Mouse (Mus musculus) forebrain, embryonic 13.5 days (tissue): ENCODE results near the gene Upf1. TPM values are rescaled to one million over a fixed set of nuclear protein-coding genes. Genes with fewer than 3 reads are reported as not detected.

ENCODE experiments used
- ATAC-seq: fragments of 200-750 bp; cut with Nextera tagmentation; 2 replicates; pipeline ENCODE4 v1.8.0; 2017
- H3K27ac ChIP-seq: fragments of 300-500 bp; sonication (generic); 2 replicates; pipeline ENCODE4 v1.5.1; 2015; ENCODE audit warnings: inconsistent platforms, mild to moderate bottlenecking, moderate library complexity
- H3K27me3 ChIP-seq: fragments of 300-500 bp; sonication (generic); 2 replicates; pipeline ENCODE4 v1.6.1; 2015; ENCODE audit warnings: mild to moderate bottlenecking, inconsistent platforms
- H3K36me3 ChIP-seq: fragments of 300-500 bp; sonication (generic); 2 replicates; pipeline ENCODE4 v1.6.1; 2015; ENCODE audit warnings: mild to moderate bottlenecking, inconsistent platforms; ENCODE audit not compliant: poor library complexity, severe bottlenecking
- H3K4me1 ChIP-seq: fragments of 300-500 bp; sonication (generic); 2 replicates; pipeline ENCODE4 v1.6.1; 2015; ENCODE audit warnings: inconsistent platforms
- H3K4me2 ChIP-seq: fragments of 300-500 bp; sonication (generic); 2 replicates; pipeline ENCODE4 v1.6.1; 2015; ENCODE audit warnings: inconsistent platforms, mild to moderate bottlenecking, moderate library complexity
- H3K4me3 ChIP-seq: fragments of 300-500 bp; sonication (generic); 2 replicates; pipeline ENCODE4 v1.5.1; 2015; ENCODE audit warnings: mild to moderate bottlenecking, inconsistent platforms
- H3K9ac ChIP-seq: fragments of 300-500 bp; sonication (generic); 2 replicates; pipeline ENCODE4 v1.6.1; 2015; ENCODE audit warnings: mild to moderate bottlenecking, inconsistent platforms
- H3K9me3 ChIP-seq: fragments of 300-500 bp; sonication (generic); replicated peaks from 2 replicates; pipeline ENCODE4 v1.6.1; 2016; ENCODE audit warnings: inconsistent platforms
- WGBS: fragments of 180-500 bp; shearing (Covaris S2); methylation state at CpG from one replicate; pipeline ENCODE4 v1.1.7; 2015; 5-methylcytosine and 5-hydroxymethylcytosine counted together
- polyA plus RNA-seq: library from polyadenylated mRNA; unstranded; fragments of >200 nt; fragmentation: Nextera tagmentation; extraction: Ambion mirVana; gene quantifications from 2 replicates; pipeline ENCODE4 v1.2.1, GENCODE M21; 2015

Gene Upf1
- polyA plus RNA-seq, 1 experiment from 2014 or later = 16.3 TPM

- 68% methylated on average over 4 of the region's 4 CpGs for WGBS
- H3K27me3 ChIP-seq = 0 out of 2 replicates have a peak, but pooled peaks cover 5% of the 10 kb centered on the region
- H3K27ac ChIP-seq = peak overlapping the region; percentile 82
- H3K4me3 ChIP-seq = peak overlapping the region; percentile 100
- peak overlapping the region; percentile 74 for H3K9ac ChIP-seq
- peak overlapping the region; percentile 96 for H3K4me2 ChIP-seq
- peaks cover 41% of the 10 kb centered on the region for H3K4me1 ChIP-seq
- ATAC-seq = no peak
- peaks cover 16% of the 10 kb centered on the region for H3K36me3 ChIP-seq
- H3K9me3 ChIP-seq = no peaks in the 10 kb centered on the region
These were observed 926 bp upstream of the Upf1 start for GRCm38 (mm10) chr8:70354004-70354403.

GRCm38 (mm10) chr8:70352657-70353151, 374 bp downstream of the Upf1 start:
- WGBS = 0% methylated on average over 61 of the region's 64 CpGs
- H3K36me3 ChIP-seq = peaks cover 29% of the 10 kb centered on the region
- peak overlapping the region; percentile 82 for H3K27ac ChIP-seq
- H3K4me1 ChIP-seq = peaks cover 54% of the 10 kb centered on the region
- H3K4me2 ChIP-seq = peak overlapping the region; percentile 96
- H3K4me3 ChIP-seq = peak overlapping the region; percentile 100
- peak overlapping the region; percentile 99 for H3K9ac ChIP-seq
- no peaks in the 10 kb centered on the region for H3K9me3 ChIP-seq
- H3K27me3 ChIP-seq = no peaks in the 10 kb centered on the region
- peak; percentile 58 for ATAC-seq

- H3K36me3 ChIP-seq = peaks cover 36% of the 10 kb centered on the region
- H3K4me2 ChIP-seq = peak overlapping the region; percentile 96
- no peaks in the 10 kb centered on the region for H3K9me3 ChIP-seq
- no peak overlapping the region for H3K27ac ChIP-seq
- WGBS = 32% methylated on average over 3 of the region's 3 CpGs
- peak overlapping the region; percentile 99 for H3K9ac ChIP-seq
- no peak for ATAC-seq
- peaks cover 56% of the 10 kb centered on the region for H3K4me1 ChIP-seq
- H3K27me3 ChIP-seq = no peaks in the 10 kb centered on the region
- peak overlapping the region; percentile 100 for H3K4me3 ChIP-seq
These were observed 1.1 kb downstream of the Upf1 start for GRCm38 (mm10) chr8:70352000-70352384.

- Histone ChIP-seq H3K27ac (no peak overlapping the region), H3K4me3 (peak overlapping the region; percentile 100), H3K9me3 (no peaks in the 10 kb centered on the region), H3K4me2 (peak overlapping the region; percentile 96), H3K36me3 (peaks cover 41% of the 10 kb centered on the region), H3K4me1 (peaks cover 56% of the 10 kb centered on the region), H3K9ac (peak overlapping the region; percentile 99), H3K27me3 (no peaks in the 10 kb centered on the region)
- ATAC-seq = no peak
- 57% methylated on average over 15 of the region's 15 CpGs for WGBS
These were observed 1.8 kb downstream of the Upf1 start for GRCm38 (mm10) chr8:70351035-70351999.

- no peak overlapping the region for H3K9ac ChIP-seq
- no peak overlapping the region for H3K4me2 ChIP-seq
- H3K4me1 ChIP-seq = peaks cover 56% of the 10 kb centered on the region
- WGBS = 74% methylated on average over 1 of the region's 1 CpGs
- no peak overlapping the region for H3K27ac ChIP-seq
- H3K4me3 ChIP-seq = no peak overlapping the region
- no peak for ATAC-seq
- no peaks in the 10 kb centered on the region for H3K9me3 ChIP-seq
- peaks cover 57% of the 10 kb centered on the region for H3K36me3 ChIP-seq
- H3K27me3 ChIP-seq = no peaks in the 10 kb centered on the region
These were observed 5.1 kb downstream of the Upf1 start for GRCm38 (mm10) chr8:70347860-70348420.

- Histone ChIP-seq H3K4me2 (no peak overlapping the region), H3K36me3 (peaks cover 62% of the 10 kb centered on the region), H3K9me3 (no peaks in the 10 kb centered on the region), H3K27ac (no peak overlapping the region), H3K4me1 (peaks cover 58% of the 10 kb centered on the region), H3K9ac (no peak overlapping the region), H3K4me3 (no peak overlapping the region), H3K27me3 (no peaks in the 10 kb centered on the region)
- ATAC-seq = no peak
- WGBS = 89% methylated on average over 4 of the region's 4 CpGs
These were observed 5.6 kb downstream of the Upf1 start for GRCm38 (mm10) chr8:70347443-70347842.

- Histone ChIP-seq H3K9me3 (no peaks in the 10 kb centered on the region), H3K9ac (no peak overlapping the region), H3K27me3 (no peaks in the 10 kb centered on the region), H3K4me1 (peaks cover 26% of the 10 kb centered on the region), H3K36me3 (peaks cover 80% of the 10 kb centered on the region), H3K4me3 (no peak overlapping the region), H3K27ac (no peak overlapping the region), H3K4me2 (no peak overlapping the region)
- ATAC-seq = no peak
- WGBS = 93% methylated on average over 2 of the region's 2 CpGs
These were observed 8.8 kb downstream of the Upf1 start for GRCm38 (mm10) chr8:70344279-70344678.

- 61% methylated on average over 6 of the region's 6 CpGs for WGBS
- Histone ChIP-seq H3K9ac (0 out of 2 replicates have a peak overlapping the region, but pooled peaks have one; percentile 6), H3K27me3 (no peaks in the 10 kb centered on the region), H3K9me3 (no peaks in the 10 kb centered on the region), H3K4me1 (peaks cover 21% of the 10 kb centered on the region), H3K36me3 (peaks cover 80% of the 10 kb centered on the region), H3K4me3 (no peak overlapping the region), H3K4me2 (no peak overlapping the region), H3K27ac (no peak overlapping the region)
- peak; percentile 67 for ATAC-seq
These were observed 9.4 kb downstream of the Upf1 start for GRCm38 (mm10) chr8:70343696-70344095.

- Histone ChIP-seq H3K4me3 (no peak overlapping the region), H3K9me3 (no peaks in the 10 kb centered on the region), H3K27ac (0 out of 2 replicates have a peak overlapping the region, but pooled peaks have one; percentile 10), H3K9ac (0 out of 2 replicates have a peak overlapping the region, but pooled peaks have one; percentile 6), H3K36me3 (peaks cover 80% of the 10 kb centered on the region), H3K4me2 (no peak overlapping the region), H3K27me3 (no peaks in the 10 kb centered on the region), H3K4me1 (peaks cover 15% of the 10 kb centered on the region)
- no peak; the same call in 1 of the 2 replicates for ATAC-seq
- WGBS = 78% methylated on average over 7 of the region's 7 CpGs
These were observed 10.0 kb downstream of the Upf1 start for GRCm38 (mm10) chr8:70343076-70343475.

GRCm38 (mm10) chr8:70342007-70342406, 11.1 kb downstream of the Upf1 start:
- no peak overlapping the region for H3K27ac ChIP-seq
- ATAC-seq = no peak
- no peaks in the 10 kb centered on the region for H3K9me3 ChIP-seq
- no peak overlapping the region for H3K4me3 ChIP-seq
- WGBS = 93% methylated on average over 14 of the region's 14 CpGs
- no peak overlapping the region for H3K9ac ChIP-seq
- no peak overlapping the region for H3K4me2 ChIP-seq
- no peaks in the 10 kb centered on the region for H3K27me3 ChIP-seq
- H3K36me3 ChIP-seq = peaks cover 80% of the 10 kb centered on the region
- H3K4me1 ChIP-seq = peaks cover 9% of the 10 kb centered on the region

- Histone ChIP-seq H3K36me3 (peaks cover 85% of the 10 kb centered on the region), H3K4me1 (peaks cover 9% of the 10 kb centered on the region), H3K4me2 (no peak overlapping the region), H3K9me3 (no peaks in the 10 kb centered on the region), H3K4me3 (no peak overlapping the region), H3K9ac (no peak overlapping the region), H3K27ac (no peak overlapping the region), H3K27me3 (no peaks in the 10 kb centered on the region)
- 95% methylated on average over 7 of the region's 7 CpGs for WGBS
- ATAC-seq = no peak
These were observed 12.4 kb downstream of the Upf1 start for GRCm38 (mm10) chr8:70340659-70341058.

GRCm38 (mm10) chr8:70338931-70339330, 14.1 kb downstream of the Upf1 start:
- Histone ChIP-seq H3K27ac (no peak overlapping the region), H3K36me3 (peaks cover 100% of the 10 kb centered on the region), H3K4me3 (no peak overlapping the region), H3K9me3 (no peaks in the 10 kb centered on the region), H3K4me2 (no peak overlapping the region), H3K27me3 (no peaks in the 10 kb centered on the region), H3K9ac (no peak overlapping the region), H3K4me1 (peaks cover 9% of the 10 kb centered on the region)
- WGBS = 94% methylated on average over 7 of the region's 7 CpGs
- ATAC-seq = no peak
